Mouse (Mus musculus) fat pad, adult 2 months (tissue): ENCODE measurements around the gene Clic1.
"Not testable (repeated sequence)": the region's sequence is repeated elsewhere in the genome, so short reads cannot be mapped to it uniquely, and the experiment has no call there.

Experiments used
- DNase-seq: peaks from one replicate; pipeline ENCODE4 v3.0.0-alpha.2; 2011; ENCODE audit warnings: low read depth, low spot score; ENCODE audit errors: extremely low read depth

Clic1 gene

DNA sequence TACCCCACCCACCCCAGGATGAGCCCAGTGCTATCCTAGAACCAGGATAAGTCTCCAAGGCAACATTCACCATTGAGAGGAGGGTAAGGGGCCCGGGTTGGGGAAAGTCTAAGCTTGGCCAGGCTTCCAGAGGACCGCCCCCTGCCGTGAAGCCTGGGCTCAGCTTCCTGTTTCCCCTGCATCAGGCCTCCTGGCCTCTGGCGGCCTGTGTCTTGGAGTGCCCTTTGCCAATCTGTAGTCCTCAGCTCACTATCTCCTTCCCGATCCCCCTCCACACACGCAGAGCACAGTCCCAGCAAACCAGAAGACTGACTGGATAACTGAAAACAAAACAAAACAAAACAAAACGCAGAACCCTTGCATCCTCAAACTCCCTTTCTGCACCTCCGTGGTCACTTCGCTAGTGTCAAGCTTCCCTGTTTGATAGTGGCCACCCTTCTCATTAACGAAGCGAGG lies at the start of gene Clic1:
Gene Clic1, plus strand, starts transcription at position 406 of the 456 bp plus-strand sequence.
- DNase-seq, result no peak

DNA sequence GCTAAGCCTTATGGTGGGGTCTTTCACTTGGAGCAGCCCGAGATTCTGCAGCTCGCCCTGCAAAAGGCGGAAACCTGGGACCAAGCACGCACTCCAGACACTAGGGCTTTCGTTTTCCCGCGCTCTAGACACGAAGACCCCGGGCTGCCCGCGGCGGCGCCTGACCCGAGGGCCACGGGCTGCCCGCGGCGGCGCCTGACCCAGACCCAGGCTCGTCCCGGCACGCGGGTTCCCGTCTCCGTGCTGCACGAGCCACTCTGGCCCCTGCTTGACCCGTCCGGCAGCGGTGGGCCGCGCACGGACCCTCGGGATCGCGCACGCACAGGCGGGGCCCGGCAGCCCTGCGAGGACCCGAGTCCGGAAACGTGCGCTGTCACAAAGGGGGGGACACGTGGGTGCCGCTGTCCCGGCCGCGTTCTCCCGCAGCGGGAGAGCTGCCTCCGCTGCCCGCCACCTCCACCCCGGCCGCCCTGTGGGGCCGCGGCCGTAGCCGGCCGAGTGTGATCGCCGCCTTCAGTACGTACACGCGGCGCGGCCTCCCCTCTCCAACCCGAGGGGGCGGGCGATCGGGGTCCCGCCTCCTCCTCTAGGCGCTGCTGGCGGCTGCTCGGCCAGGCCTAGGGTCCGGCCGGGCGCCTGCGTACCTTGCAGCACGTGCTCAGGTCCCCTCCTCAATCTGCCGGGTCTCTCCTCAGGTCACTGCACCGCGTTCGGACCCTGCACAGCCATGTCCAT lies 48.9 kb upstream of the Clic1 start, which contains the start of gene Vars:
Gene Vars, plus strand, starts transcription at position 271 of the 735 bp plus-strand sequence.
- no peak for DNase-seq

GRCm38 (mm10) chr17:35001452-35002152 lies 48.2 kb upstream of the Clic1 start:
- DNase-seq, result no peak

GRCm38 (mm10) chr17:35002153-35002865 lies 47.5 kb upstream of the Clic1 start:
- DNase-seq, result no peak

- no peak for DNase-seq
These were observed 46.5 kb upstream of the Clic1 start for GRCm38 (mm10) chr17:35003022-35003838.

- DNase-seq, result no peak
These were observed 45.6 kb upstream of the Clic1 start for GRCm38 (mm10) chr17:35004075-35004717.

DNA sequence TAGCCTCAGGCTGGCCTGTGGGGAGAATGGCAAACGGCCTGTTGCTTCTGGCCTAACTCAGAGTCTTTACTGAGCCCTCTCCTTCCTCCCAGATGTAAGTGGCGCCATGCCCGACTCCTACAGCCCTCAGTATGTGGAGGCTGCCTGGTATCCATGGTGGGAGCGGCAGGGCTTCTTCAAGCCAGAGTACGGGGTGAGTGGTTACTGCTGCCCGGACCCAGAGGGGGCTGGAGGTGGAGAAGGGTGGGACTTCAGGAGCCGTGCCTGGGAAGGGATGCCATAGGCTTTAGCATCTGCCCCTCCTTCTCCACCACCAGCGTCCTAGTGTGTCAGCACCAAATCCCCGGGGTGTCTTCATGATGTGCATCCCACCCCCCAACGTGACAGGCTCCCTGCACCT lies 44.6 kb upstream of the Clic1 start:
- DNase-seq, result no peak

DNA sequence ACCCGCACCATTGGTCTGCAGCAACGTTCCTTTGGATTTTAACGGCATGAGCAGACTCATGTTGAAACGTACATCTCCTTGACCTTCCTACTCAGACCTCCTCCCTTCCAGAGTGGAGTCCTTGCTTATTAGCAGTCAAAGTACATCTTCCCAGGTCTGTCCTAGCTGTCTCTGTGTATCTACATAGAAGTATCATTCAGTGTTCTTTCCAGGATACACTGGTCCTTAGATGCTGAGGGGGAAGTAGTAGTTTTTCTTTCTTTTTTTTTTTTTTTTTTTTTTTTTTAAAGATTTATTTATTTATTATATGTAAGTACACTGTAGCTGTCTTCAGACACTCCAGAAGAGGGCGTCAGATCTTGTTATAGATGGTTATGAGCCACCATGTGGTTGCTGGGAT lies 43.9 kb upstream of the Clic1 start:
- DNase-seq, result not testable (repeated sequence)

DNA sequence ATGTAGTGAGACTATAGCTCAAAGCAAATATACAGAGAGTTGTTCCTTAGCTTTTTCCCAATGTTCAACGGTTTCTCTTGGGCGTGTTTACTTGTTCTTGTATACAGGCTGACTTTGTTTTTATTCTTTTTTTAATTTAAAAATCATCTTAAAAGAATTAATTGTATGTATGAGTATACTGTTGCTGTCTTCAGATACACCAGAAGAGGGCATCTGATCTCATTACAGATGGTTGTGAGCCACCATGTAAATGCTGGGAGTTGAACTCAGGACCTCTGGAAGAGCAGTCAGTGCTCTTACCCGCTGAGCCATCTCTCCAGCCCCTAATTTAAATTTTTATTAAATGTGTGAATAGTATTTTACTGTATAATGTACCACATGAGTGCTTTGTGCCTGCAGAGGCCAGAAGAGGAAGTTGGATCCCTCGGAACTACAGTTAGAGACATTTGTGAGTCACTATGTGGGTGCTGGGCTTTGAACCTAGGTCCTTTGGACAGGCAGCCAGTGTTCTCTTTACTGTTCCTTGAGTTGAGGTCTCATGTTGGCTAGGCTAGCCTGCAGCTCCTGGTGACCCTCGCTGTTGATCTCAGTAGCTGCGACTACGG lies 42.3 kb upstream of the Clic1 start:
- DNase-seq, result no peak

- DNase-seq, result no peak
These were observed 40.2 kb upstream of the Clic1 start for GRCm38 (mm10) chr17:35009586-35009985.

GRCm38 (mm10) chr17:35011440-35011839 lies 38.3 kb upstream of the Clic1 start:
- no peak for DNase-seq

GRCm38 (mm10) chr17:35012430-35012829 lies 37.3 kb upstream of the Clic1 start:
- no peak for DNase-seq

DNA sequence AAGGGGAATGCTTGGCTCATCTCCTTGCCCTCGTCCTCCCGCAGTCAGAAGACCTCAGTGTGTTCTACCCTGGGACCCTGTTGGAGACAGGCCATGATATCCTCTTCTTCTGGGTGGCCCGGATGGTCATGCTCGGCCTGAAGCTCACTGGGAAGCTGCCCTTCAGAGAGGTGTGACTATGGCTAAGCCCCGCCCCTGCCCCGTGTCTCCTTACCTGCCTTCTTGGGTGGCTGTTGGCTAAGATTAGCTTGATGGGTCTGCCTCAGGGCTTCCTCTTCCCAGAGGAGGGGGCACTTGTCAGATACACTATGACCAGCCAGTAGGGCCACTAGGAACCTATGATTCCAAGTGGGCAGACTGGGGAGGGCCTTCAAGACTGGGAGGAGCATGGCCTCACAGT lies 36.5 kb upstream of the Clic1 start:
- DNase-seq, result no peak

- DNase-seq, result no peak
These were observed 34.5 kb upstream of the Clic1 start for GRCm38 (mm10) chr17:35015296-35015695.

DNA sequence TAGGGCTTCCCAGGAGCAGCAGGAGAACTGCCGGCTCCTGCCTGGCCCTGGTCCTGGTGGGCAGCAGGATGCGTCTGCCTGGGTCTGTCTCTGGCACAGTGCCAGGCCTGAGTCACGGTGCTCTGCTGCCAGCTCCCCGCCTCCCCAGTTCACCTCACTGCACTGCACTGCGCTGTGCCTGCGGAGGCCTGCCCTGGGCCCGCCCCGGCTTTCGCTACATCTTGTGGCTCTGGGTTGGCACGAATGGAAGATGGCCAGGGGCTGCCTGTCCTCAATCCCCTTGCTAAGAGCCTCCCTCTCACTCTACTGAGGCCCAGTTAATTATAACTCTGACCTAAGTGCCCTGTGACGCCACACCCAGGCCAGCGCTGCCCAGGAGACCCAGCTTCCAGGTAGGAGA lies 33.4 kb upstream of the Clic1 start, which contains the start of gene Vwa7:
Gene Vwa7, plus strand, starts transcription at position 204 of the 400 bp plus-strand sequence.
- DNase-seq, result no peak

GRCm38 (mm10) chr17:35016791-35017705 lies 32.7 kb upstream of the Clic1 start:
- no peak for DNase-seq

DNA sequence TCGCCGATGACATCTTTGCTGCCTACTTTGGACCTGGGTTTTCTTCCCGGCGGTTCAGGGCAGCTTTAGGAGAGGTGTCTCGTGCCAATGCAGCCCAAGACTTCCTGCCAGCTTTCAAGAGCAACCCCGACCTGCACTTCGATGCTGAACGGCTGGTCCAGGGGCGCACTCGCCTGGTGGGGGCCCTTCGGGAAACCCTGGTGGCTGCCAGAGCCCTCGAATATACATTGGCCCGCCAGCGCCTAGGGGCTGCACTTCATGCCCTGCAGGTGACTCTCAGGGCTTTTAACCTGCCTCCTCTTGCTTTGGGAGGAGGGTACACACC lies 32.1 kb upstream of the Clic1 start:
- DNase-seq, result no peak

DNA sequence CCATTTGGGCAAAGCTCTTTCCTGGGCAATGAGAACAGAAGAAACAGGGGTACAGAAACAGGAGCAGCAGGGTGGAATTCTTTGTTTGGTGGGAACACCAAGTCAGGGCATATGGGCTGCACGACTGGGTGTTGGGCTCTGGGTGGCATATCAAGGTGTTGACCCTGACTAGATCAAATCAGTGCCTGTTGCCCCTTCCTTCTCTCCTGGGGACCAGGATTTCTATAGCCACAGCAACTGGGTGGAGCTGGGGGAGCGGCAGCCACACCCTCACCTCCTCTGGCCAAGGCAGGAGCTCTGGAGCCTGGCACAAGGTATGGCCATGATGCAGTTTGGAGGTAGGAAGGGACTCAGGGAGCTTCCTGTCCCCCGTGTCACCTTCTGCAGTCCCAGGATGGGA lies 31.6 kb upstream of the Clic1 start:
- no peak for DNase-seq

DNA sequence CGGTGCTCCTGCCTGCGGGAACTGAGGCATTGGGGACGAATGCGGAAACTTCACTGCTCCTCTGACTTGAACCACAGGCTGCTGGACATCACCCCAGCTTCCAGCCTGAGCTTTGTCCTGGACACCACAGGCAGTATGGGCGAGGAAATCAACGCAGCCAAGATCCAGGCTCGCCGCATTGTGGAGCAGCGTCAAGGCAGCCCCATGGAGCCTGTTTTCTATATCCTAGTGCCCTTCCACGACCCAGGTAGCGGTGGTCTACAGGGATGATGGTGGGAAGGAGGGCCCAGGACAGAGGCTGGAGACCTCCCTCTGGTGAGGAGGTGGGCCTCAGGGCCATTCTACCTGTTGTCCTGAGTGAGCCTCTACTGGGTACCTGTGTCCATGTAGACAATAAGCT lies 29.9 kb upstream of the Clic1 start:
- no peak for DNase-seq
